Mouse (Mus musculus) kidney, postnatal 4 days (tissue): Measurements from ENCODE around the gene Cyp4f18.
A peak's percentile ranks its signal among the peaks of the same experiment; 100 is the strongest.
"Not testable (repeated sequence)": the region's sequence is repeated elsewhere in the genome, so short reads cannot be mapped to it uniquely, and the experiment has no call there.

ENCODE experiments used
- DNase-seq, 2 experiments: peaks; one replicate each; pipeline ENCODE4 v3.0.0; 2021; ENCODE audit warnings: mixed read lengths in 2 of 2

Gene Cyp4f18

GRCm38 (mm10) chr8:71974211-71974610, 35.2 kb downstream of the Cyp4f18 start:
- DNase-seq = no peak

DNA sequence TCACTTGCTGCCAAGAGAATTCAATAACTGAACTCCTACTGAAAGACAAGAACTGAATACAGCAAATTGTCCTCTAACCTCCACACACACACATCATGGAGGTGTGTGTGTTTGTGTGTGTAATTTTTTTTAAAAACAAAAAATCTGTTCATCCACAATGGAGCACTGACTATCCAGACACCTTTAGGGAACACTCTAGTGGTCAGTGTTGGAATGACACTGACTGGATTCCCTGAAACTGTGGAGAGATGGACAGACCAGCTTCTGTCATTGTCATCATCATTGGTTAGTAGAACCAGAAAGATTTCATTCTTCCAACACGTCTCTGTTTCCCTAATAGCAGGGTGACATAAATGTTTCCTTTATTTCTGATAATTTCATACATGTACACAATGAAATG, 37.5 kb downstream of the Cyp4f18 start:
- DNase-seq = peak in 1 of 2 experiments; percentile 21

GRCm38 (mm10) chr8:71968636-71969035, 40.8 kb downstream of the Cyp4f18 start:
- DNase-seq = no peak

DNA sequence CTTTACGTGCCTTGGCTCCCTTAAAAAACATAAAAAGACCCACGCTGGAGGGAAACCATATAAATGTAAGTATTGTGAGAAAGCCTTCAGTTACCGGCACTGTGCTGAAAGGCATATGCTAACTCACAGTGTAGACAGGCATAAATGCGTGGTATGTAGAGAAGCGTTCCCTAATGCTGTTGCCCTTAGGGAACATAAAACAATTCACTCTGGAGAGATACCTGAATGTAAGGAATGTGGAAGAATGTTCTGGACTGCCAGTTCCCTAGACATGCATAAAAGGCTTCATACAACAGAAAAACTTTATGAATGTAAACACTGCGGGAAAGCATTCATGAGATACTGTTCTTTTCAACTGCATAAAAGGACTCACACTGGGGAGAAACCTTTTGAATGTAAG, 41.3 kb downstream of the Cyp4f18 start:
- DNase-seq = no peak

DNA sequence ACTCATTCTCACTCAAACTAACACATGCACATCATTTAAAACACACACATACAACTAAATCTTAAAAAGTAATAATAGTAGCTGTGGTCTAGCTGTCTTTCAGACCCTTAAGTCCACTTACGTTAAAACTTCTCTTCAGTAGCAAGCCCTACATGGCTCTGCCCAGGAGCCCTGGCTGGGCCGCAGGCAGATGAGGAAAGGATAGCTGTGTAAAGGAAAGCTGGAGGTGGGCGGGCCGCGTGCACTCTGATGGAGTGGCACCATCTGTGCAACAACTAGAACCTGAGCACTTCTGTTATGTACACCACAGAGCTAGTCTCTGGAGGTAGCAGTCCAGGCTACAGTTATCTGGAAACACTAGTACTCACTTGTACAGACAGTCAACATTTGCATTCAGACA, 42.2 kb downstream of the Cyp4f18 start:
- DNase-seq = no peak

DNA sequence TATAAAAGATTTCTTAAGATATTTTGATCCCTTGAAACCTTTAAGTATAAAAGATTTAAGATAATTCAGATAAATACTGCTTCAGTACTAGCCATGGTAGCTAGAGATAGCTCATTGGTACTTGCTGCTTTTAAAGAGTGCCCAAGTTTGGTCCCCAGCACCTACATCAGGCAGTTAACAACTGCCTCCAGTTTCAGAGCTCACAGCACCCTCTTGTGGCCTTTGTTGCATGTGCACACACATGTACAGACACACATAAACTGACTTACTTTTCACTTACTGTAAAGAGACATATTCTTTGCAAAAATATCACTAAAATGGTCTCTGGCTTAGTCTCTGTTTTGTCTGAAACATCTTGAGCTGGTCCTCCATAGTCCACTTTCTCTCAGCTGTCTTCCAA, 43.0 kb downstream of the Cyp4f18 start:
- no peak for DNase-seq

DNA sequence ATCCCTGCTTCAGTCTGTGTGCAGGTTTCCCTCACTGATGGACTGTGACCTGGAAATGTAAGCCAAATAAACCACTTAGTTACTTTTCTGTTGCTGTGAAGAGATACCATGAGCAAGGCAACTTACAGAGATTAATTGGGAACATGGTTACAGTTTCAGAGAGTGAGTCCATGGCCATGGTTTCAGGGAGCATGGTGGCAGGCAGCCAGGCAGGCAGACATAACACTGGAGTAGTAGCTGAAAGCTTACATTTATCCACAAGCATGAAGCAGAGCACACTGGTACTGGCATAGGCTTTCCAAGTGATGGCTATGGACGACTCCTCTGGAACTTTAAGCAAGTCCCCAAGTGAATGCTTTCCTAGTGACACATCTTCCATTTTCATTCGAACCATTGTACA, 44.3 kb downstream of the Cyp4f18 start:
- no peak for DNase-seq

DNA sequence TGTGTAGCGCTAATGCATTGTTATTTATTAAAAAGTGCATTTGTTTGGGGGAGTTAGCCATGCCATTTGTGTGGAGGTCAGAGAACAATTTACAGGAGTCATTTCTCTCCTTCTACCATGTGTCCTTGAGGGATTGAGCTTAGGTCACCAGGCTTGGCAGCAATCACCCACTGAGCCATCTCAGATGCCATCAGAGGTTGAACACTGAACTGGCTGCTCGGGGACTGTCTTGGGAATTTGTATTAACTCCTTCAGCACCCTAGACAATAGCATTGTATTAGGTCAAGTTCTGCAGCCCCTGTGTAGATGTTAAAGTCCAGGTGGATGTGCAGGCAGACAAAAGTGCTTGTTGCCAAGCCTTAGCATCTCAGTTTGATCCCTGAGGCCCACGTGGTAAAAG, 45.4 kb downstream of the Cyp4f18 start:
- DNase-seq = no peak

GRCm38 (mm10) chr8:71961796-71962195, 47.6 kb downstream of the Cyp4f18 start:
- no peak for DNase-seq

DNA sequence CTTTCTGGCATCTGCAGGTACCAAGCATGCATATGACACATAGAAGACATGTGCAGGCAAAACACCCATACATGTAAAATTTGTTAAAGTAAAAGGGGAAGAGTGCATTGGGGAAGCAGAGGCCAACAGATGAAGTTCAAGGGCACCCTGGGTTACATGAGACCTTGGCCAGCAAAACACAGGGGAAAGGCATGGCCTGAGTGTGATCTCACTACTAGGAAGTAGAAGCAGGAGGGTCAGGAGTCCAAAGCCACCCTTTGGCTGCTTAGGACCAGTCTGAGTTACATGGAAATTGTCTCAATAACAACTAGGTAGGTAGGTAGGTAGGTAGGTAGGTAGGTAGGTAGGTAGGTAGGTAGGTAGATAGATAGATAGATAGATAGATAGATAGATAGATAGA, 48.9 kb downstream of the Cyp4f18 start:
- no peak for DNase-seq

DNA sequence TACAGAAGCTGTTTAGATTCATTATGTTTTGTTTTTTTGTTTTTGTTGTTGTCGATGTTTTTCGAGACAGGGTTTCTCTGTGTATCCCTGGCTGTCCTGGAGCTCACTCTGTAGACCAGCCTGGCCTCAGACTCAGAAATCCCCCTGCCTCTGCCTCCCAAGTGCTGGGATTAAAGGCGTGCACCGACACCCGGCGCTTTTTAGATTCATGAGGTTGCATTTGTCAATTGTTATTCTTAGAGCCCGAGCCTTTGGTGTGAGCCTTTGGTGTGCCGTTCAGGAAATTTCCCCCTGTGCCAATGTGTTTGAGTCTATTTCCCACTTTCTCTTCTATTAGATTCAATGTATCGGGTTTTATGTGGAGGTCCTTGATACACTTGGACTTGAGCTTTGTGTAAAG, 54.8 kb downstream of the Cyp4f18 start:
- no peak for DNase-seq

- DNase-seq = not testable (repeated sequence)
Measured at GRCm38 (mm10) chr8:71952961-71953700, 56.3 kb downstream of the Cyp4f18 start.

GRCm38 (mm10) chr8:71952489-71952888, 56.9 kb downstream of the Cyp4f18 start:
- no peak for DNase-seq

GRCm38 (mm10) chr8:71951436-71952161, 57.8 kb downstream of the Cyp4f18 start:
- DNase-seq = peak; percentile 12 to 22

GRCm38 (mm10) chr8:71950482-71951221, 58.8 kb downstream of the Cyp4f18 start, which contains the start of gene Zfp961:
Zfp961 (plus strand) TSS chr8:71951038.
- DNase-seq = peak; percentile 99

GRCm38 (mm10) chr8:71948624-71949023, 60.8 kb downstream of the Cyp4f18 start:
- DNase-seq = no peak

- no peak for DNase-seq
Measured at GRCm38 (mm10) chr8:71941776-71942175, 67.7 kb downstream of the Cyp4f18 start.

DNA sequence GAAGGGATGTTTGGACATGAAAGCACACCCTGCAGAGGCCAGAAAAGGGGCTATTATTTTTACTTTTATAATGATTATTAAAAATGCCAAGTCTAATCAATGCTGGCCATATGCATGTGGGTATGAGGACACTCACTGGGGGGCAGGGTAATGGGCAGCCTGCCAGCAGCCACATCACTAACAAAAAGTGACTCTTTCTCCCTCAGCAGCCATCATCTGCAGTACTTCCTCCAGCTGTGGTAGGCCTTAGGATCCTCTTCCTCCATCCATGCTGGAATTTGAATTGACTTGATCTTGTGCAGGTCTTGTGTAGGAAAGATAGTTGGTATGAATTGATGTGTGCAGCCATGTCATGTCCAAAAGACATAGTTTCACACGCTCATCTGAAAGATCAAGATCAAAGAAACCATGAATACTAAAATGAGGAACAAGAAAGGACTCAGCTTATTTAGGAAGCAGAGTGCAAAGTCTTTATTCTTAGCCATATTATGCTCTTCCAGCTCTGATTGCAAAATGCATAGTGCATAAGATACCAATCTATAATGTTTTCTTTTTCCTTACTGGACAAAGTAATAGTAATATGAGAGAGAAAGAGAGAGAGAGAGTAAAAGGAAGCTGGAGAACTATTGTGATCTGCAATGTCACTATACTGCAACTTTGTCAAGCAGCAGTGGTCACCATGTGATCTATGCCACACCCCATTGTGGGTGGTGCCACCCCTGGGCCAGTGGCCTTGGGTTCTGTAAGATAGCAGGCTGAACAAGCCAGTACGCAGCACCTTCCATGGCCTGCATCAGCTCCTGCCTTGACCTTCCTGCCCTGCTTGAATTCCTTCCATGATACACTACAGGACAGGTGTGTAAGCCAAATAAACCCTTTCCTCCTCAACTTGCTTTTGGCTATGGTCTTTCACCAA, 68.9 kb downstream of the Cyp4f18 start:
- DNase-seq = no peak
